Comparison of ENCODE assay signal across 8 mouse cellular contexts in the genomic region with DNA sequence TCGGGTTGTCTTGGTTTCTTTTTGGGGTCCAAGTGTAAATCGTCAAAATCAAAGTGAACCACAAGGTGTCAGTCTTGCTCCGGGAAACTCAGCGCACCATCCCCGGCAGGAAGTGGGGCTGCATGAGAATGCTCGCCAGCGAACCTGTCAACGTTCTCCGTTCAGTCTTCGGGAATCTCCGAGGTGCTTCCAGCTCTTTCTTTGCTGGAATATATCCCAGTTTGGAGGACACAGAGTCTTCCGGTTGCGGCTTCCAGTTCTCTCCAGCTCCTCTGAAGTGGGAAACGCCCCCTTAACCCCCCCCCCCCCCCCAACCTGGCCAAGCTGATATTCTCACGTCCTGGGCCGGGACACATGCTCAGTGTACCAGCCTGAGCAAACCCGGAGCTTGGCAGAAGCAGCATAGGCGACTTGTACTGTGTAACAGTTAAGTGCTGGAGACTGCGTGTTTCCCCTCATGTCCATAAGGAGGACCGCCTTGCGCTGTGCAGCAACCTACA. TPM values are rescaled to one million over a fixed set of nuclear protein-coding genes. Genes with fewer than 3 reads are reported as not detected.
DNase-seq lines count a peak whose midpoint lies in the region; ATAC-seq and TF ChIP-seq lines count a peak whose summit lies in the region.

No protein-coding gene starts in this region.

- H3K36me3 ChIP-seq in CH12.LX (replicated peaks in 1 of 2; ENCODE audit: control insufficient read depth in 1 of 2, insufficient read depth in 1 of 2, low read length in 1 of 2): peaks cover 6 to 15% of the 10 kb centered on the region in 2 experiments
- H3K36me3 ChIP-seq in forebrain, embryonic 14.5 days (ENCODE audit: control insufficient read depth, insufficient read depth, low read length): peaks cover 12% of the 10 kb centered on the region
- H3K36me3 ChIP-seq in liver, postnatal 0 days (replicated peaks; ENCODE audit: insufficient read depth, low read length): peaks cover 4% of the 10 kb centered on the region; the same call in 1 of the 2 replicates
- peaks cover 10% of the 10 kb centered on the region; the same call in 1 of the 2 replicates for H3K36me3 ChIP-seq in neural tube, embryonic 14.5 days (ENCODE audit: control insufficient read depth, insufficient read depth, low read length)

- TF ChIP-seq POLR2A in CH12.LX (IDR thresholded peaks at IDR 0.05; ENCODE audit: low read depth, low read length): no peak

- intact Hi-C loops in heart, postnatal 25 days (cut with DNase I): loop anchor here (1.0 to 10.0 kb wide), 6 partner anchors 60 to 1120 kb away; no protein-coding TSS in a partner anchor

- WGBS in forebrain, embryonic 14.5 days: 9% methylated on average over 21 of the region's 21 CpGs
- WGBS in liver, postnatal 0 days (ENCODE audit: insufficient replicate concordance): 9% methylated on average over 21 of the region's 21 CpGs
- 11% methylated on average over 20 of the region's 21 CpGs for WGBS in neural tube, embryonic 14.5 days

- peak; percentile 12 to 90; a peak in 2 of 4 replicates for TF ChIP-seq CTCF in CH12.LX (conservative IDR thresholded peaks at IDR 0.05 in 1 of 2, IDR thresholded peaks at IDR 0.05 in 1 of 2; ENCODE audit: low read depth in 2 of 2, low read length in 2 of 2)
- peak; percentile 75 for TF ChIP-seq CTCF in liver, postnatal 0 days (IDR thresholded peaks at IDR 0.05; ENCODE audit: low read depth)

- peak; percentile 68 for DNase-seq in CH12.LX (ENCODE audit: extremely low read depth)
- DNase-seq in c-Kit-positive CD71-positive TER-119-negative erythroid progenitor cells, embryonic 14.5 days (ENCODE audit: low read depth): peak; percentile 56
- peak; percentile 92 for DNase-seq in forebrain, embryonic 14.5 days (ENCODE audit: low spot score)
- peak; percentile 38 for DNase-seq in heart, postnatal 25 days (ENCODE audit: low spot score)
- peak; percentile 75 for DNase-seq in layer of hippocampus, adult 11-12 months (ENCODE audit: low spot score)
- peak; percentile 70 for DNase-seq in liver, postnatal 0 days
- peak; percentile 30 to 31 for DNase-seq in thymus, adult 18-20 months

- dilution Hi-C loops in CH12.LX (cut with MboI; ENCODE audit: extremely low pct_ligation_motif_present, extremely low pct_unique_long_range_greater_than_20kb, low sequenced_read_pairs): no loop called here

- in situ Hi-C loops in CH12.LX (cut with MboI; ENCODE audit: low pct_ligation_motif_present, low pct_unique_long_range_greater_than_20kb, low sequenced_read_pairs): no loop called here

- peak; percentile 95 for TF ChIP-seq RAD21 in CH12.LX (IDR thresholded peaks at IDR 0.05; ENCODE audit: low read depth, low read length)

- no peaks in the 10 kb centered on the region for H3K79me2 ChIP-seq in CH12.LX (replicated peaks; ENCODE audit: control insufficient read depth, extremely low read depth, insufficient read depth, poor library complexity, severe bottlenecking)

- H3K4me2 ChIP-seq in CH12.LX (ENCODE audit: insufficient read depth, low read depth, poor library complexity, severe bottlenecking): peak overlapping the region; percentile 69
- H3K4me2 ChIP-seq in forebrain, embryonic 14.5 days (ENCODE audit: low read length): peak overlapping the region; percentile 56
- H3K4me2 ChIP-seq in liver, postnatal 0 days (ENCODE audit: low read depth, low read length): peak overlapping the region; percentile 78
- H3K4me2 ChIP-seq in neural tube, embryonic 14.5 days (ENCODE audit: low read depth, low read length): peak overlapping the region; percentile 53

- H3K27ac ChIP-seq in CH12.LX (ENCODE audit: insufficient read depth, low read depth): no peak overlapping the region
- H3K27ac ChIP-seq in forebrain, embryonic 14.5 days (ENCODE audit: low read depth, low read length): no peak overlapping the region
- no peak overlapping the region for H3K27ac ChIP-seq in liver, postnatal 0 days (ENCODE audit: low read depth)
- no peak overlapping the region for H3K27ac ChIP-seq in neural tube, embryonic 14.5 days (ENCODE audit: low read depth, low read length)

- peak; percentile 91 for ATAC-seq in forebrain, embryonic 14.5 days
- peak; percentile 65 for ATAC-seq in liver, postnatal 0 days
- ATAC-seq in neural tube, embryonic 14.5 days (ENCODE audit: low read depth): peak; percentile 90

- H3K27me3 ChIP-seq in CH12.LX (replicated peaks): no peaks in the 10 kb centered on the region
- no peaks in the 10 kb centered on the region for H3K27me3 ChIP-seq in forebrain, embryonic 14.5 days (replicated peaks; ENCODE audit: control insufficient read depth, insufficient read depth, low read length)
- no peaks in the 10 kb centered on the region for H3K27me3 ChIP-seq in liver, postnatal 0 days (ENCODE audit: insufficient read depth, low read length)
- H3K27me3 ChIP-seq in neural tube, embryonic 14.5 days (ENCODE audit: control insufficient read depth, insufficient read depth, low read length): no peaks in the 10 kb centered on the region

- H3K4me3 ChIP-seq in CH12.LX (replicated peaks in 1 of 3; ENCODE audit: low read depth in 2 of 3, low read length in 2 of 3, poor library complexity in 1 of 3): peak overlapping the region; percentile 32 to 47 (median 45)
- H3K4me3 ChIP-seq in forebrain, embryonic 14.5 days (ENCODE audit: low read depth, low read length): peak overlapping the region; percentile 25
- peak overlapping the region; percentile 35 for H3K4me3 ChIP-seq in liver, postnatal 0 days (ENCODE audit: low read depth, low read length)
- H3K4me3 ChIP-seq in neural tube, embryonic 14.5 days (ENCODE audit: low read depth, low read length): peak overlapping the region; percentile 22; the same call in 1 of the 2 replicates

- peak overlapping the region; percentile 51; the same call in 1 of the 2 replicates for H3K9ac ChIP-seq in CH12.LX (ENCODE audit: insufficient read depth, low read depth)
- H3K9ac ChIP-seq in forebrain, embryonic 14.5 days (ENCODE audit: low read length): peak overlapping the region; percentile 45; the same call in 1 of the 2 replicates
- peak overlapping the region; percentile 44; the same call in 1 of the 2 replicates for H3K9ac ChIP-seq in liver, postnatal 0 days (replicated peaks)
- 0 out of 2 replicates have a peak overlapping the region, but pooled peaks have one; percentile 2 for H3K9ac ChIP-seq in neural tube, embryonic 14.5 days (replicated peaks; ENCODE audit: low read depth, low read length)

- H3K9me3 ChIP-seq in CH12.LX (replicated peaks; ENCODE audit: low read length): no peaks in the 10 kb centered on the region
- no peaks in the 10 kb centered on the region for H3K9me3 ChIP-seq in forebrain, embryonic 14.5 days (replicated peaks; ENCODE audit: control insufficient read depth, low read length)
- no peaks in the 10 kb centered on the region for H3K9me3 ChIP-seq in liver, postnatal 0 days (ENCODE audit: low read length)
- H3K9me3 ChIP-seq in neural tube, embryonic 14.5 days (ENCODE audit: control insufficient read depth, low read length): no peaks in the 10 kb centered on the region

- peaks cover 0 to 13% of the 10 kb centered on the region in 2 experiments; a peak in 2 of 4 replicates for H3K4me1 ChIP-seq in CH12.LX (ENCODE audit: control insufficient read depth in 1 of 2, insufficient read depth in 2 of 2)
- 0 out of 2 replicates have a peak, but pooled peaks cover 3% of the 10 kb centered on the region for H3K4me1 ChIP-seq in forebrain, embryonic 14.5 days (ENCODE audit: control insufficient read depth, insufficient read depth, low read length)
- H3K4me1 ChIP-seq in liver, postnatal 0 days (ENCODE audit: insufficient read depth): peaks cover 8% of the 10 kb centered on the region
- no peaks in the 10 kb centered on the region for H3K4me1 ChIP-seq in neural tube, embryonic 14.5 days (ENCODE audit: control insufficient read depth, insufficient read depth, low read length)

- no peak for TF ChIP-seq EP300 in CH12.LX (IDR thresholded peaks at IDR 0.05; ENCODE audit: low read length)
- TF ChIP-seq EP300 in liver, postnatal 0 days (IDR thresholded peaks at IDR 0.05; ENCODE audit: low read depth): no peak

TF ChIP-seq in CH12.LX, 34 proteins besides CTCF, POLR2A, EP300 and RAD21:
- TF ChIP-seq CHD2 (IDR thresholded peaks at IDR 0.05; ENCODE audit: low read length): no peak
- peak; percentile 55; the same call in 1 of the 2 replicates for TF ChIP-seq MXI1 (IDR thresholded peaks at IDR 0.05; ENCODE audit: low read depth, low read length)
- peak; percentile 89 for TF ChIP-seq SMC3 (IDR thresholded peaks at IDR 0.05; ENCODE audit: low read depth, low read length)
- no peak for TF ChIP-seq MEF2A (IDR thresholded peaks at IDR 0.05; ENCODE audit: borderline replicate concordance, low read depth, low read length)
- 0 out of 2 replicates have a peak, but pooled peaks have one; percentile 53 for TF ChIP-seq UBTF (IDR thresholded peaks at IDR 0.05; ENCODE audit: low read depth, low read length)
- peak; percentile 42; the same call in 1 of the 2 replicates for TF ChIP-seq SIN3A (IDR thresholded peaks at IDR 0.05; ENCODE audit: low read length)
- TF ChIP-seq ZC3H11A (IDR thresholded peaks at IDR 0.05; ENCODE audit: low read depth, low read length): peak; percentile 50
- no peak for TF ChIP-seq JUND (conservative IDR thresholded peaks at IDR 0.05; ENCODE audit: low read depth, low read length)
- TF ChIP-seq ELF1 (IDR thresholded peaks at IDR 0.05; ENCODE audit: low read depth, low read length): peak; percentile 86
- 0 out of 2 replicates have a peak, but pooled peaks have one; percentile 18 for TF ChIP-seq NRF1 (IDR thresholded peaks at IDR 0.05; ENCODE audit: low read depth, low read length)

RNA-seq across cellular contexts. Expression of a gene that starts 10.3 kb away (rescaled TPM):
- total RNA-seq in CH12.LX (2012; rRNA removed) (0.71 and 0.76 TPM in 2 replicates), CH12.LX (2014; rRNA removed) (2.6 and 3.2 TPM in 2 replicates)
- 17.6 and 19.6 TPM in 2 replicates for polyA plus RNA-seq in CH12.LX (2012; ENCODE audit: insufficient read length, low read depth)
- polyA plus RNA-seq in forebrain, embryonic 14.5 days (2014; fragmentation: Nextera tagmentation; extraction: Ambion mirVana): 0.23 and 0.24 TPM in 2 replicates
- 1 to 10 TPM; 4.1 to 5.2 TPM for total RNA-seq in heart, postnatal 25 days (2021)
- polyA plus RNA-seq in liver, postnatal 0 days (2015; fragmentation: Nextera tagmentation; extraction: Ambion mirVana): 0.04 TPM in 1 of 2 replicates, not detected in the other
- polyA plus RNA-seq in neural tube, embryonic 14.5 days (2014; fragmentation: Nextera tagmentation; extraction: Ambion mirVana): 0.36 and 1.2 TPM in 2 replicates

RNA-seq across cellular contexts. Expression of a gene that starts 47.1 kb away (rescaled TPM):
- total RNA-seq in CH12.LX (2012; rRNA removed) (157 and 189 TPM in 2 replicates), CH12.LX (2014; rRNA removed) (252 and 309 TPM in 2 replicates)
- 355 and 422 TPM in 2 replicates for polyA plus RNA-seq in CH12.LX (2012; ENCODE audit: insufficient read length, low read depth)
- polyA plus RNA-seq in forebrain, embryonic 14.5 days (2014; fragmentation: Nextera tagmentation; extraction: Ambion mirVana): 56.6 and 63.7 TPM in 2 replicates
- total RNA-seq in heart, postnatal 25 days (2021): 10 to 100 TPM; 18.4 to 19.0 TPM
- 22.6 and 23.0 TPM in 2 replicates for polyA plus RNA-seq in liver, postnatal 0 days (2015; fragmentation: Nextera tagmentation; extraction: Ambion mirVana)
- polyA plus RNA-seq in neural tube, embryonic 14.5 days (2014; fragmentation: Nextera tagmentation; extraction: Ambion mirVana): 50.9 and 53.1 TPM in 2 replicates

Comparison
In these comparisons a context has a peak if more than half of its experiments do, and no peak if none do; other contexts are left out.
1. DNase-seq: peak in every context shown above with its lines; median percentile 92 in forebrain, embryonic 14.5 days; 75 in layer of hippocampus, adult 11-12 months; 70 in liver, postnatal 0 days; 68 in CH12.LX; 56 in c-Kit-positive CD71-positive TER-119-negative erythroid progenitor cells, embryonic 14.5 days; 38 in heart, postnatal 25 days; 30 in thymus, adult 18-20 months.